Mouse (Mus musculus) embryo, embryonic 11.5 days (tissue): Measurements from ENCODE around the gene Nagk.
"Not testable (repeated sequence)": the region's sequence is repeated elsewhere in the genome, so short reads cannot be mapped to it uniquely, and the experiment has no call there.

Source experiments
- DNase-seq: peaks from one replicate; pipeline ENCODE4 v3.0.0-alpha.2; 2012; ENCODE audit warnings: low read depth, low spot score

Gene Nagk

DNA sequence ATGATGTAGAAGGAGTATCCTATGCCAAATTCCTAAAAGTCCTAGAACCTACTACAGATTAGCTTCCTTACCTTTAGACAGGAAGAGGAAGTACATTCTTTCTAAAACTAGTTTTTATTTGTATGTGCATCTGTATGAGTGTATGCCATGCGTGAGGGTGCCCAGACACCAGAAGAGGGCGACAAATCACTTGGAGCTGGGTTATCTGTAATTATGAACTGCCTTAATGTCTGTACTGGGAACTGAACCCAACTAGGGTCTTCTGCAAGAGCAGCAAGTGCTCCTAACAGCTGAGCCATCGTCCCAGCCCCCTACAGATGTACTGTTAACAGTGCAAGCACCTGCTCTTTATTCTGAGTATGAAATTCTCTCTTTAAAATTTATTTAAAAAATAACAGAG lies 21.0 kb downstream of the Nagk start:
- DNase-seq = no peak

GRCm38 (mm10) chr6:83818996-83819395 lies 24.2 kb downstream of the Nagk start:
- DNase-seq = no peak

DNA sequence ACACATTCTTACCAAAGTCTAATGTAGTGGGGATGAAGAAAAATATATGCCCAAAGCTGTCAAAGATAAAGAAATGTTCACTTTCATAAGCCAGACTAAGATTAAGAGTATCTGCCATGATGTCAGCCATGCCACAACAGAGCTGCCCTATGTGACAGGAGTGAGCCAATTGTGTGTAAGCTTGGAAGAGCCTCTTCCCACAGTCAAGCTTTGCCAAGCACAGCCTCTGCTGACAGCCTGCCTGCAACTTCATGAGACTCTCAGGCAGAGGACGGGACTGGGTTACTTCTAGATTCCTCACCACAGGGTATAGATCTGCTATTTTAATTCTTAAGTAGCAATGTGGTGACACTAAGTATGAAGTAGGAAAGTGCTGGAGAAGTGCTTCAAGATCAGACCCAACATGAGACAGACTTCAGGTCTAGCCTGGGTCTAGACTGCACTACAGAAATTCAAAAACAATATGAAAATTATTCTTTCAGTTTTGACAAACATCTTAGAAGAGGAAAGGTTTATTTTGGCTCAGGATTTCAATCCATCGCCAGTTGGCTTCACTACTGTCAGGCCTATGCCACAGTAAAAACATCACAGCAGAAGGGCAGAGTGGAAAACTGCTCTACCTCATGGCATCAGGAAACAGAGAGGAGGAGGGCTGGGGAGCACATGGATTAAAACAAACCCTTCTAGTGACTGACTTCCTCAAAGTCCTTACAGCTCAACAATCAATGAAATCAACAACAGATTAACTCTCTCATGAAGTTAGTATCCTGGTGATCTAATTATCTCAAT lies 26.1 kb downstream of the Nagk start:
- no peak for DNase-seq

DNA sequence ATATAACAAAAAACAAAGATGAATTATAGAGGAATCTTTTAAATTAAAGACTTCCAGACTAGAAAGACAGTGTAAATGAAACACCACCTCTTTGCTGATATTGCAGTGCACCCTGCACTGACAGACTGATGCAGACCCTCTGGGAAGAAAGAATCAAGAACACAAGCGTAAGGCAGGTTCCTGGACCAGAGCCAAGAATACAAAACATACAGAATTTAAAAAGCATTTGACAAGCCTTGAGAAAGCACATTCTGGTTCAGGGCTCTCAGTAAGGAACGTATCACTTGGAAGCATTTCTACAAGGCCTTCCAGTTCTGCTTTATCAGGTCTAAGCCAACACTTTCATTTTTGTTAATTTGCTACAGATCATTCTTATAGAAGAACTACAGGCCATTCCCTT lies 27.1 kb downstream of the Nagk start:
- DNase-seq = no peak

DNA sequence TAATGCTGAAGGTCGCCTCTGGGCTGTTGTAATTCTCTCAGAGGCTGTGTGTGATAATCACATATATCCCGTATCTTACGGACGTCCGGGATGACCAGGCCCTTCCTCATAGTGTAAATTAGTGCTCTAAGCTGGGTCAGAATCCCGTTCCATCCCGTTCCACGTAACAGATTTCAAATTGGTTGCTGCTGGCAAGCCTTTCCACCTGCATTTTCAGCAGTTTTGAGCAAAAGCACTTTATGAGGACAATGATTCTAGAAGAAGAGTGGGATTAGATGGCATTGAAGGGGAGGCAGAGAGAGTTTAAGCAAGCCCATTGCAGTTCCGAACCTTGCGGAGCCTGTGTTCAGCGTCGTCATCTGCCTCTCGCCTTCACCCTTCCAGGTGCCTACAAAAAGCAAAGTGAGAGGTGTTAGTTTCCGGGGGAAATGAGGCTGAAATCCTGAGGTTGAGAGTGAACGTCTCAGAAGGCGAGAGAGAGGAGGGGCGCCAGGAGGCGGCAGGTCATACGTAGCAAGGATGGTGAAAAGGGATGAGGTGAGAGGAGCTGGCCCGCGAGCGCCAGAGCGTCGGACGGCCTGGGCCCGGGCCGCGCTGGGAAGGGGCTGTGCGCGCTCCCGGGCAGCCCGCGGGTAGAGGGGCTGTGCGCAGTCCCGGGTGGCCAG lies 36.3 kb downstream of the Nagk start:
- DNase-seq = peak; percentile 9

DNA sequence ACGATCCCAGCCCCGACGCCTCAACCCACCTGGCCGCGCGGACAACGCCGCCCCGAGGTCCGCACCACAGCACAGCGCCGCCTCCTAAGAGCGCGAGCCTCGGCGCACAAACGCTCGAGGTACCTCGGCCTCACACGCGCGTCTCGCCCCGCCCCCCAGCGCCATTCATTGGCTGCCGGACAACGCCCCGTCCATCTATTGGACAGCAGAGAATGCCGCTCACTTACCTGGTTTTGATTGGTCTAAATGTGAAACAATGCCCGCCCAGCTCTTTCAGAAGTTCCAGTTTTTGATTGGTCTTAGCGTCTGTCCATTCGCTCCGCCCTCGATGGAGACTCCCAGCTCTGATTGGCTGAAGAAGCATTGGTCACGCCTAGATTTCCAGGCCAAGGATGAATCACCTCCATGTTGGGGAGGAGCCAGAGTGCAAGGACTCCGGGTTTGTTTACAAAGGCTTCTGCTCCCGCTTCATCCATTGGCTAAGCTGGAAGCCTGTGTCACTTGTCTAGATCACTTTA lies 36.9 kb downstream of the Nagk start, which contains the start of gene Paip2b:
TSS of gene Paip2b (minus strand) at position 136 of the 518 bp plus-strand sequence.
- DNase-seq = peak; percentile 99

GRCm38 (mm10) chr6:83832393-83832792 lies 37.6 kb downstream of the Nagk start:
- DNase-seq = not testable (repeated sequence)

DNA sequence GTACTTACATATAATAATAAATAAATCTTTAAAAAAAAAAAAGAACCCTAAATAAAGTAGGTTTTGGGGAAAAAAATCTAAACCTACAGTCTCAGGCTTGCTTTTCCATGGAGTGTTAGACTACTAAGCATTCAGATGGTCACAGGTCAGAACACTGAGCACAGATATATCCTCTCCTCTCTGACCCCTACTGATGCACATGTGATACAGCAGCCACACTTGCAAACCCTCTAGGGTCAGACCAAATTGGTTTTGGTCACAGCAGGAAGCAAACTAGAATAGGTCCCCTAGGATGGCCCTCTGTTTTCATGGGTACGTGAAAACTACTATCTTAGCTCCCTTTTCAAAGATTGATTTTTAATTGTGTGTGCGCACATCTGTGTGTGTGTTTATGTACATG lies 42.0 kb downstream of the Nagk start:
- DNase-seq = no peak

GRCm38 (mm10) chr6:83838046-83838445 lies 43.3 kb downstream of the Nagk start:
- no peak for DNase-seq

DNA sequence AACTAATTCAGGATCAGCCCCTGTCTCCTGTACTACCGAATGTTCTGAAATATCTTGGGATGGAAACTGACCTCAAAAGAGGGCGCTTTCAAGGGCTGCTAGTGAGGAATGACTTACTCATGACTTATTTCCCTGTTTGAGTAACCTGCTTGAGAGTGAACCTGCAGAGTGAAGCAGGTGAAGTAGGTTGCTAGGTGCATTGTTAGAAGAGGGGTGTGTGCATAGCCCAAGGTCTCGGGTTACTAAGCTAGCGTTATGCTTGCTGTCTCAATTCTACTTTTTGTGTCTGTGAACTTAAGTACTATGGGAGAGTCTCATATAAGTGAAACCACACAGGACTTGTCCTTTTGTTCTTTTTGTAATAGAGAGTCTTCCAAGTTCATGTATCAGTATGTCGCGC lies 45.3 kb downstream of the Nagk start:
- no peak for DNase-seq

DNA sequence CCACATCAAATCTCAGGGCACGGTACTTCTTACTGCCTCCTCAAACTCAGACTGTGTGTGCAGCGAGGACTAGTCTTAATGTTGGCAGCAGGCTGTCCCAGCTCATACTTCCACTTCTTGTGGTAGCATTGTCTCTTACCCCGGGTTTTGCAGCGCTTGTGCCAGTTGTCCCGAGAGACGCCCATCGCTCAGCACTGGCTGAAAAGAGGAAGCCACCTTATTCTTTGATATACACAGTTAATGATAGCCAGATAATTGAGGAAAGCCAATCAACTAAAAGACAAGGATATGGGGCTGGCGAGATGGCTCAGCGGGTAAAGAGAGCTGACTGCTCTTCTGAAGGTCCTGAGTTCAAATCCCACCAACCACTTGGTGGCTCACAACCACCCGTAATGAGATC lies 50.1 kb downstream of the Nagk start:
- no peak for DNase-seq

- no peak for DNase-seq
These were observed 51.4 kb downstream of the Nagk start for GRCm38 (mm10) chr6:83846141-83846540.

DNA sequence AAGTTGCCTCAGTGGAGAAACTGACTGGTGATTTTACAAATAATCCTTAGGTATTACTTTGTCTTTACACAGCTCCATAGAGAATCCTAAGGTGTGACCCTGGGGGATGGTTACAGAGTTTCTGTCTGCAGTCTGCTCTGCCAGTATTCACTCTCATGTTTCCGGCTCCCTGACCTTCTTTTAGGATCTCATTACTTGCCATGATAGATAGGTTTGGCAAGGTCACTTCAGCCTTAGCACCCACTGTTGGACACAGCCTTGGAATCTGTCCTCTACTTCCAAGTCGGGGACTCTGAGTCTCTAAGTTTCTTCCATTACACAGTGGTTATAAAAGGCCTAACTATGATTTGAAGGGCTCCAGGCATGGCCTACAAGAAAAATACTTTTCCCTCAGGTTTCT lies 54.7 kb downstream of the Nagk start:
- DNase-seq = no peak
